Mouse (Mus musculus) right cerebral cortex, postnatal 10 days (tissue): Measurements from ENCODE around the gene Gm20696.

Experiments
- DNase-seq, 2 experiments: peaks; one replicate each; pipeline ENCODE4 v3.0.0; 2021; ENCODE audit warnings: low spot score in 2 of 2

The Gm20696 gene

GRCm38 (mm10) chr6:99572071-99572470 lies 94.5 kb downstream of the Gm20696 start:
- no peak for DNase-seq

GRCm38 (mm10) chr6:99566921-99567320 lies 99.7 kb downstream of the Gm20696 start:
- DNase-seq: peak; percentile 43 to 59

- DNase-seq: no peak
Measured at GRCm38 (mm10) chr6:99564766-99565165, 101.8 kb downstream of the Gm20696 start.

- DNase-seq: no peak
Measured at GRCm38 (mm10) chr6:99556950-99557349, 109.6 kb downstream of the Gm20696 start.

DNA sequence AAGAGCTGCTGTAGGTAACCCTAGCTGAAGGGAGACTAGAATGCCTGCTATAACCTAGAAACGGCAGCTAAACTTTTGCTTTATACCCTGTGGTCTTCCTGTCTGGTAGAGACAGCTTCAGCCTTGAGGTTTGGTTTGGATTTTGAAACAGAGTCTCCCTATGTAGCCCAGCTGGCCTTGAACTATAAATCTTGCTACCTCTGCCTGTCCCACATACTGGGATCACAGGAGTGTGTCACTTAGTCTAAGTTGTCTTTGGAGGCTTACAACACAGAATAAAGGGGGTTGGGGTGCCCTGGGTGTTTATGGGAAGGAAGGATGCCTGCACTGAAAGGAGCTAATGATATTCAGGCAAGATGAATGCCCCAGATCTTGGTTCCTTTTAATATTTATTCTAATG lies 113.8 kb downstream of the Gm20696 start:
- DNase-seq: no peak

DNA sequence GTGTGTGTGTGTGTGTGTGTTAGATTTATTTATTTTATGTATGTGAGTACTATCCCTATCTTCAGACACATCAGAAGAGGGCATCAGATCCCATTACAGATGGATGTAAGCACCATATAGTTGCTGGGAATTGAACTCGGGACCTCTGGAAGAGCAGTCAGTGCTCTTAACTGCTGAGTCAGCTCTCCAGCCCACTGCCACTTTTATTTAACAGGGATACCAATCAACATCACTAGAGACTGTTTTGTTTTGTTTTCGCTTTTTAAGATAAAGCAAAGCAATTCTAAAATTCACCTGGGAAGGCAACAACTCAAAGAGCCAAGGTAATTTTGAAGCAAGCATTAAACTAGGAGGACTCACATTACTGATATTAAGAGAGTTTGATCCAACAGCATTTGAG lies 120.2 kb downstream of the Gm20696 start:
- no peak for DNase-seq

DNA sequence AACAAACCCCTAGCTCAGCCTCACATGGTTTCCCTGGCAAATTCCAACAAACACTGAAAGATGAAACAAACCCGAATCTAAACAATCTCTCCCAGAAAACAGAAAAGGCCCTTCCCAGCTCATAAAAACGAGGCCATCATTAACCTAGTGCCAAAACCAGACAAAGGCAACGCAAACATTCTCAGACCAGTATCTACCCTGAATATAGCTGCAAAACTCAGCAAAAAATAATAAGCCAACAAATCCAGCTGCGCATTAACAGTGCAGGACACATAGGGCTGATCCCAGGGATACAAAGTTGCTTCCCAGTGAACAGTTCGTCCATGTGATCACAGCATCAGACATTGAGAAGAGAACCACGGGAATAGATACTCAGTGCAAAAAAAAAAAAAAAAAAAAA lies 121.2 kb downstream of the Gm20696 start:
- no peak for DNase-seq

DNA sequence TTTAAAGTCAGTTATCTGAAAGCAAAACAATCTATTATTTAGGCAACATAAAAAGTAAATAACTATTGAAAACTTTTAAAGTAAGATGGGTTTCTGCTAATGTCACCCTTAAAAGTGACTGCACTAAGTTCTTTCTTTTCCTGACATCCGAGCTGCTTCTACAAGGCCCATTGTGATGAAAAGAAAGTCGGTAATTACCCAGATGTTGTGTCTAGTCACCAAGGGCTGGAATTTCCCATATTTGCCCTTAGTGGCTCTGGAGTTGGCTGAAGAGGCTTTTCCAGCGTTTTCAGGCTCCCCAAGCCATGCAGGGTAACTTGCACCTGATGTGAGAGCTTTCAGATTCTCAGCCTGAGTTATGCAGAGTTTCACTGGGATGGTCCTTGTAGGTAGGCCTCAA lies 125.5 kb downstream of the Gm20696 start:
- DNase-seq: no peak

DNA sequence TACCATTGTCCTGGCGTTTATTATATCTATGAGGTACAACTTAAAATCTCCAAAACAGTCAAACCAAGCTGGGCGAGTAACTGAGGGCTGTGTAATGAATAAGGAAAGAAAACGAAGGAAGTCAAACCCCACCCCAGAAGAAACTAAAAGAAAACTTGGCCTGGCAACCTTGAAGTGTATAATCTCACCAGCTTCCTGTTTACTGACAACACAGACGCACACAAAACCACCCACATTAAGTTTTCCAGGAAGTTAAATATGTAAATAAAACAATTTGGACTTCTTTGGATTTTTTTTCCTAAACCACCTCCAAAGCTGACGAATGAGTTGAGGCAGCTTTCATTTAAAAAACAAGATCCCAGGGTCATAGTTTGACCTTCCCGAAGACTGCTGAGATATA lies 125.9 kb downstream of the Gm20696 start:
- DNase-seq: no peak

- DNase-seq: no peak
Measured at GRCm38 (mm10) chr6:99540146-99540545, 126.5 kb downstream of the Gm20696 start.

GRCm38 (mm10) chr6:99538194-99538941 lies 128.2 kb downstream of the Gm20696 start:
- DNase-seq: no peak

DNA sequence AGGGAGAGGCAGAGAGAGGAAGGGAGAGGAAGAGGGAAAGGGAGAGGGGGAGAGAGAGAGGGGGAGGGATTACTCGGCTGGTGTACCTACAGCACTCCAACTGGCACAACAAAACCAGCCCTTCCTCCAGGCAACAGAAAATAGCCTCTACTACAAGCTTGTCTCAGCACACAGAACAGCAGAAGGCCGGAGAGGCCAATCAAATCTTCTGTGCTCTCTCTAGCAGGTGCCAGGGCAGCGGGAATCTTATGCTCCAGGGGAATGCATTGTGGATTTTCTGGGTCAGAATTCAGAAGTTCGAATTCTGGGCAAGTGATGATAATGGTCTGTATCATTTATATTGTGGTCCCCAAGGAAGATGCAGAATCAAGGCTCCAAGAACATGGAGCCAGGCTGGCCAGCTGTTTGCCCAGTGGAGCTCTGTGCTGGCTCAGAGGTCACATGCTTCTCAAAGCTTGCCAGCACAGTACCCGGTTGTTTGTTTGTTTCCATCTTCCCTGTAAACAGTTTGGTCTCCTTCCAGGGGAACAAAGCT lies 132.3 kb downstream of the Gm20696 start:
- no peak for DNase-seq

- DNase-seq: no peak
Measured at GRCm38 (mm10) chr6:99532458-99532857, 134.1 kb downstream of the Gm20696 start.

- no peak for DNase-seq
Measured at GRCm38 (mm10) chr6:99528972-99529371, 137.6 kb downstream of the Gm20696 start.

GRCm38 (mm10) chr6:99527457-99528105 lies 139.0 kb downstream of the Gm20696 start:
- no peak for DNase-seq

- DNase-seq: peak in 1 of 2 experiments; percentile 57
Measured at GRCm38 (mm10) chr6:99525351-99525750, 141.2 kb downstream of the Gm20696 start.

DNA sequence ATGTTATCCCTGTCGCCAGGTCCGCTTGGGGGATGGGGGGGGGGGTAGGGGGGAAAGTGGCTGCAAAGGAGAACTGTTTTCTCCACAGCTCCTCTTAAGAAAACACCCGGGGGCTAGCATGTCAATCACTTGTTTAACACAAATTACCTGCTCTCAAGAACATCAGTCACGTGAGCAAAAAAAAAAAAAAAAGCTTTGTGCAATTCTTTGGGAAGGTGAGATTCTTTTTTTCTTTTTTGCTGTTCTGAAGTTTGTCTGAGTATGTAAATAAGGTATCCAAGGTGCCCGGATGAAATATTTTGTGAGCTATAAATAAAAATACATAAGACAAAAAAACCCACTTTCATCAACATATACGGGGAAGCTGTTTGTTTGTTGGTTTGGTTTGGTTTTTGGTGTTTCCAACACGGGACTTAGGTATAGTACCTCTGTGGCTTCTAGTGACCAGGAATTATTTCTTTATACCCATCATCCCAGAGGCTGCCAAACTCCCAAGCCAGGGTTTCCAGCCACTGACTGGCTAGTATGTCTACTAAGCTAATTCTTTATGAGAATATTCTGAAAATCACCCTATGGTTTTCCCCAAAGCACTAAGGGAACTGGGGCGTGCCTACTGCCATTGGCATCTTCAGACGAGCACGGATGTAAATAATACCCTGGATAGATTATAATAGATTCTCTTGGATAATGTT lies 142.8 kb downstream of the Gm20696 start:
- DNase-seq: no peak

GRCm38 (mm10) chr6:99523109-99523632 lies 143.4 kb downstream of the Gm20696 start:
- DNase-seq: peak; percentile 75 to 80

DNA sequence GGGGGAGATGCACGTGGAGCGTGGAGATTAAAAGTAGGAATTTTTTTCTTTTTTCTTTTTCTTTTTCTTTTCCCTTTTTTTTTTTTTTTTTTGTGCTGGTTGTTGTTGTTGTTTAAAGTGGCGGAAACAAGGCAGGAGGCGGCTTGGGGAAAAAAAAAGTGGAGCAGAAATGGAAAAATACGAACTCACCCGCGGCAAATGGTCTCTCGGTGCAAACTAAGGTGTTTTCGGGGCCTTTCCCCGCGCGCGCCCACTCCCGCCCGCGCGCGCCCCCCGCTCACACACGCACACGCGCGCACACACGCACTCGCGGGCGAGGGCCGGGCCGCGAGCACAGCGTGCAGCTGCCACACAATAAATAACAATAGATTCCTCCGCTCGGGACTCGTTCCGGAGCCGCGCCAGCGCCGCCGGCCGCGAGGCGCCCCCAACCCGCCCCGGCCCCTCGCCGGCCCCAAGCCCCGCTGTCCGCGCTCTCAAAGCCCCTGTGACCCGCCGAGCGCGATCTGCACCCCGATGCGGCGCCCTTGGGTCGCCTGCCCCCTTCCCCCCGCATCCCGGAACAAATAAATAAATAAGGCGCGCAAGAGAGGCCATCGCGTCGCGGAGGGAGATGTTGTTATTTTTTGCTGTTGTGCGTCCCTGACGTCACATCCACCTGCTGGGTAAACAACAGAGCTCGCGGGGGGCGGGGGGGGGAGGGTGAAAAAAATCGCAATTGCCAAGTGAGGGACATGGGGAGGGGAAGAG lies 144.1 kb downstream of the Gm20696 start, which contains the start of gene Foxp1:
TSS of gene Foxp1 (minus strand) at position 363 of the 750 bp plus-strand sequence.
- DNase-seq: peak; percentile 79 to 83

DNA sequence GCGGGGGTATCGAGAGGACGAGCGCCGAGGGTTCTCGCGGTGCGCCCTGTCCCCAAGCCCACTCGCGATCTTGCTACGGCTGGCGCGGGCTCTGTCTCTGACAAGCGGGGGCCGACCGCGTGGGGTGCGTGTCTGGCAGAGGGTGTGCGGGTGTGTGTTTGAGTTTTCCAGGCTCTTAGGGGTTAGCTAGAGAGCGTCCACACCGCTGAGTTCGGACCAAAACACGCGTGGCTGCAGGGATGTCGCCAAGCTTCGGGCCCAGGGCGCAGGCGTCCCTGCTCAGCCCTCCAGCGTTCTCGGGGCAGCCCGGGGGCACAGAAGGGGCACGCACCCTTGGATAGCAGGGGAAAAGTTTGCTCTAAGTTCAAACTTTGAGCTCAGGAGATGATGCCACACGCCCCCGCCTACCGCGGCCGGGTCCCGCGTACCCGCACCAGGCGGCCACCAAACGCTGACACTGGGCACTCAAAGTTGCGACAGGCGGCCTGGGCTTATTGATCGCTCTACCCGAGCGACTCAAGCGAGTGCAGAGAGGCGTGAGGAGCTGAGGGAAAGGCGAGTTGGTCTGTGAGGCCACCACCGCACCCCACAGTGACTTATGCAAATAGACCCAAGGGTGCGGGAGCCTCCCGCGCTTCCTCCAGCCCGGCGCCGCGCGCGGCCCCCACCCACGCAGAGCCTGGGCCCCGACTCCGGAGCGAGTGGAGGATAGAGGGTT lies 144.8 kb downstream of the Gm20696 start:
- DNase-seq: peak; percentile 55 to 57
